Mouse (Mus musculus) kidney, adult 2 months (tissue): ENCODE data around the gene Psmg4.

Source experiments
- CTCF ChIP-seq: fragments of 200-500 bp; conservative IDR thresholded peaks from 2 replicates; pipeline ENCODE4 v1.5.1; 2011; ENCODE audit warnings: low read depth, mild to moderate bottlenecking, control low read depth, low read length, moderate library complexity, mixed read lengths; ENCODE audit not compliant: insufficient read depth, insufficient read length
- POLR2A ChIP-seq: fragments of 200-500 bp; IDR thresholded peaks from one replicate; pipeline ENCODE4 v1.6.1; 2011; ENCODE audit warnings: low read depth, low read length, control low read depth

DNA sequence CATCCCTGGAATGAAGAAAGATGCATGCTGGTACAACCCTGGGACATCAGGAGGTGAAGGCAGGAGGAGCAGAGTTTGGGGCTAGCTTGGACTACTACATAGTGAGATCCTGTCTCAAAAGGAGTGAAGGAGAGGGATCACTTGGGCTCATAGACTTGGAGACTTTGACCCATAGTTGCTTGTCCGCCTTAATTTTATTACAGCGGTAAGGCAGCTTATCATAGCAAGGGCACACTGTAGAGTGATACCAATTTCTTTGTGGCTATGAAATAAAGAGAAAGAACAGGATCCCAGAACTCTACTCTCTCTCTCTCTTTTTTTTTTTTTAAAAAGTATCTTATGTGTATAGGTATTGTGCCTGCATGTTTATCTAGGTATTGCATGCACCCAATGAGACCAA lies 42.2 kb upstream of the Psmg4 start:
- TF ChIP-seq POLR2A = no peak
- TF ChIP-seq CTCF = no peak
